Mouse (Mus musculus) cerebellum, adult 2 months (tissue): ENCODE results near the gene 8030474K03Rik. TPM values are rescaled to one million over a fixed set of nuclear protein-coding genes. Genes with fewer than 3 reads are reported as not detected.

ENCODE experiments used
- DNase-seq, 2 experiments: peaks; one replicate each; pipeline ENCODE4 v3.0.0; 2021
- H3K27ac ChIP-seq: fragments of 200-500 bp; 2 replicates; pipeline ENCODE4 v1.5.1; 2012; ENCODE audit warnings: low read length, control low read depth, inconsistent platforms; ENCODE audit not compliant: insufficient read depth
- H3K27me3 ChIP-seq: fragments of 200-500 bp; 2 replicates; pipeline ENCODE4 v1.6.1; 2012; ENCODE audit warnings: inconsistent platforms, mild to moderate bottlenecking, low read length, moderate library complexity; ENCODE audit not compliant: control insufficient read depth, insufficient read depth
- H3K4me1 ChIP-seq: fragments of 200-500 bp; 2 replicates; pipeline ENCODE4 v1.6.1; 2011; ENCODE audit warnings: low read length; ENCODE audit not compliant: control insufficient read depth, insufficient read depth
- H3K4me3 ChIP-seq: fragments of 200-500 bp; replicated peaks from 2 replicates; pipeline ENCODE3; 2011; ENCODE audit warnings: mild to moderate bottlenecking, low read depth, low read length, control low read depth; ENCODE audit not compliant: insufficient read depth
- CTCF ChIP-seq: fragments of 200-500 bp; IDR thresholded peaks from 2 replicates; pipeline ENCODE4 v1.5.1; 2011; ENCODE audit warnings: low read depth, mild to moderate bottlenecking, control low read depth, low read length, moderate library complexity, borderline replicate concordance; ENCODE audit not compliant: insufficient read depth
- POLR2A ChIP-seq: fragments of 200-500 bp; IDR thresholded peaks from 2 replicates; pipeline ENCODE4 v1.6.1; 2011; ENCODE audit warnings: low read length, control low read depth, borderline replicate concordance; ENCODE audit not compliant: insufficient read depth
- WGBS: fragments of 180-500 bp; shearing (Covaris S2); methylation state at CpG from one replicate; pipeline ENCODE4 v1.1.7; 2018; 5-methylcytosine and 5-hydroxymethylcytosine counted together
- polyA plus RNA-seq: library from polyadenylated mRNA; depleted of rRNA; stranded (reverse); fragments of >200 nt; gene quantifications from 2 replicates; pipeline ENCODE4 v1.2.3, GENCODE M21; 2012; rRNA removed

Gene 8030474K03Rik
- 0.10 TPM in 1 of 2 replicates, not detected in the other for polyA plus RNA-seq

- no peaks in the 10 kb centered on the region for H3K4me1 ChIP-seq
- no peak for TF ChIP-seq POLR2A
- TF ChIP-seq CTCF = no peak
- 95% methylated on average over 33 of the region's 35 CpGs for WGBS
- no peaks in the 10 kb centered on the region for H3K27me3 ChIP-seq
- no peak for DNase-seq
- no peak within 1 kb of the TSS for H3K4me3 ChIP-seq
- H3K27ac ChIP-seq = no peak within 1 kb of the TSS
These were observed at the start of gene 8030474K03Rik, which contains the start of gene Gm4779 for GRCm38 (mm10) chrX:101794342-101794741. Gene 8030474K03Rik, plus strand, starts transcription at chrX:101794656. Gene Gm4779, minus strand, starts transcription at chrX:101794423.

GRCm38 (mm10) chrX:101750144-101750543 lies 44.3 kb upstream of the 8030474K03Rik start:
- no peak overlapping the region for H3K27ac ChIP-seq
- no peak overlapping the region for H3K4me3 ChIP-seq
- H3K27me3 ChIP-seq = no peaks in the 10 kb centered on the region
- no peak for DNase-seq
- no peak for TF ChIP-seq CTCF
- TF ChIP-seq POLR2A = no peak
- 74% methylated on average over 4 of the region's 4 CpGs for WGBS
- no peaks in the 10 kb centered on the region; the same call in 1 of the 2 replicates for H3K4me1 ChIP-seq

GRCm38 (mm10) chrX:101754478-101754877 lies 40.0 kb upstream of the 8030474K03Rik start:
- TF ChIP-seq POLR2A = no peak
- no peak for TF ChIP-seq CTCF
- DNase-seq = peak; percentile 14 to 22
- no peak overlapping the region for H3K4me3 ChIP-seq
- no peak overlapping the region for H3K27ac ChIP-seq
- H3K4me1 ChIP-seq = no peaks in the 10 kb centered on the region; the same call in 1 of the 2 replicates
- H3K27me3 ChIP-seq = no peaks in the 10 kb centered on the region
- WGBS = 45% methylated on average over 5 of the region's 5 CpGs

GRCm38 (mm10) chrX:101764621-101765020 lies 29.8 kb upstream of the 8030474K03Rik start:
- H3K27ac ChIP-seq = no peak overlapping the region

GRCm38 (mm10) chrX:101765111-101765510 lies 29.3 kb upstream of the 8030474K03Rik start:
- DNase-seq = no peak
- Histone ChIP-seq H3K27me3 (no peaks in the 10 kb centered on the region), H3K4me3 (no peak overlapping the region), H3K27ac (no peak overlapping the region), H3K4me1 (no peaks in the 10 kb centered on the region)
- no peak for TF ChIP-seq CTCF
- no peak for TF ChIP-seq POLR2A
- 67% methylated on average over 4 of the region's 4 CpGs for WGBS

More at GRCm38 (mm10) chrX:101764621-101765020, 29.8 kb upstream of the 8030474K03Rik start:
- Histone ChIP-seq H3K4me1 (no peaks in the 10 kb centered on the region), H3K4me3 (no peak overlapping the region), H3K27me3 (no peaks in the 10 kb centered on the region)
- DNase-seq = no peak
- 48% methylated on average over 5 of the region's 5 CpGs for WGBS
- TF ChIP-seq CTCF = no peak
- no peak for TF ChIP-seq POLR2A

GRCm38 (mm10) chrX:101767280-101767679 lies 27.2 kb upstream of the 8030474K03Rik start:
- no peak for DNase-seq
- no peak for TF ChIP-seq CTCF
- TF ChIP-seq POLR2A = no peak
- 69% methylated on average over 7 of the region's 7 CpGs for WGBS
- Histone ChIP-seq H3K27ac (no peak overlapping the region), H3K4me1 (no peaks in the 10 kb centered on the region), H3K27me3 (no peaks in the 10 kb centered on the region), H3K4me3 (no peak overlapping the region)

- Histone ChIP-seq H3K4me1 (no peaks in the 10 kb centered on the region), H3K4me3 (no peak overlapping the region), H3K27ac (no peak overlapping the region), H3K27me3 (no peaks in the 10 kb centered on the region)
- no peak for DNase-seq
- 64% methylated on average over 2 of the region's 2 CpGs for WGBS
- TF ChIP-seq CTCF (no peak), POLR2A (no peak)
These were observed 25.0 kb upstream of the 8030474K03Rik start for GRCm38 (mm10) chrX:101769478-101769877.

- DNase-seq = no peak
- Histone ChIP-seq H3K27me3 (no peaks in the 10 kb centered on the region), H3K4me1 (no peaks in the 10 kb centered on the region), H3K27ac (no peak overlapping the region), H3K4me3 (no peak overlapping the region)
- WGBS = 70% methylated on average over 3 of the region's 3 CpGs
- no peak for TF ChIP-seq CTCF
- no peak for TF ChIP-seq POLR2A
These were observed 24.1 kb upstream of the 8030474K03Rik start for GRCm38 (mm10) chrX:101770307-101770706.

- WGBS = 34% methylated on average over 5 of the region's 5 CpGs
- TF ChIP-seq POLR2A (no peak), CTCF (peak; percentile 47; the same call in 1 of the 2 replicates)
- H3K4me3 ChIP-seq = no peak overlapping the region
- H3K27ac ChIP-seq = no peak overlapping the region
- no peaks in the 10 kb centered on the region for H3K27me3 ChIP-seq
- DNase-seq = peak; percentile 18 to 49
- H3K4me1 ChIP-seq = no peaks in the 10 kb centered on the region
These were observed 22.4 kb upstream of the 8030474K03Rik start for GRCm38 (mm10) chrX:101772035-101772434.
